Mouse (Mus musculus): ENCODE data around the gene Supt3. TPM values are rescaled to one million over a fixed set of nuclear protein-coding genes. Genes with fewer than 3 reads are reported as not detected.

Supt3 gene
- polyA plus RNA-seq, 1 experiment from 2014 or later, result 21.1 TPM

GRCm38 (mm10) chr17:45068321-45068720 lies 291.4 kb downstream of the Supt3 start:
- Histone ChIP-seq H3K4me3 (ENCODE audit: low read depth, low read length) (no peak overlapping the region), H3K27me3 (ENCODE audit: insufficient read depth, low read length) (no peaks in the 10 kb centered on the region), H3K4me2 (no peak overlapping the region), H3K9ac (no peak overlapping the region), H3K27ac (ENCODE audit: low read depth) (no peak overlapping the region), H3K36me3 (ENCODE audit: insufficient read depth) (no peaks in the 10 kb centered on the region), H3K4me1 (ENCODE audit: insufficient read depth) (0 out of 2 replicates have a peak, but pooled peaks cover 3% of the 10 kb centered on the region), H3K9me3 (ENCODE audit: low read depth, low read length) (no peaks in the 10 kb centered on the region)
- DNase-seq, result no peak
- no peak for TF ChIP-seq CTCF (IDR thresholded peaks at IDR 0.05; ENCODE audit: low read depth)
- 63% methylated on average over 7 of the region's 7 CpGs for WGBS
- ATAC-seq (ENCODE audit: insufficient read depth), result no peak

- H3K27ac ChIP-seq (ENCODE audit: low read depth), result no peak overlapping the region
- 0 out of 2 replicates have a peak, but pooled peaks cover 4% of the 10 kb centered on the region for H3K4me1 ChIP-seq (ENCODE audit: insufficient read depth)
Observed at GRCm38 (mm10) chr17:45072495-45073347, 295.8 kb downstream of the Supt3 start.

GRCm38 (mm10) chr17:45073348-45073634 lies 296.3 kb downstream of the Supt3 start:
- H3K9me3 ChIP-seq (ENCODE audit: low read depth, low read length), result no peaks in the 10 kb centered on the region
- no peak overlapping the region for H3K4me3 ChIP-seq (ENCODE audit: low read depth, low read length)
- WGBS, result 94% methylated on average over 8 of the region's 8 CpGs
- no peak for DNase-seq
- H3K27ac ChIP-seq (ENCODE audit: low read depth), result no peak overlapping the region
- H3K27me3 ChIP-seq (ENCODE audit: insufficient read depth, low read length), result no peaks in the 10 kb centered on the region
- 0 out of 2 replicates have a peak, but pooled peaks cover 4% of the 10 kb centered on the region for H3K4me1 ChIP-seq (ENCODE audit: insufficient read depth)
- TF ChIP-seq CTCF (IDR thresholded peaks at IDR 0.05; ENCODE audit: low read depth), result no peak
- H3K36me3 ChIP-seq (ENCODE audit: insufficient read depth), result no peaks in the 10 kb centered on the region
- ATAC-seq (ENCODE audit: insufficient read depth), result no peak
- H3K9ac ChIP-seq, result no peak overlapping the region
- H3K4me2 ChIP-seq, result no peak overlapping the region

More at GRCm38 (mm10) chr17:45072495-45073347, 295.8 kb downstream of the Supt3 start:
- 62% methylated on average over 7 of the region's 7 CpGs for WGBS
- no peak for TF ChIP-seq CTCF (IDR thresholded peaks at IDR 0.05; ENCODE audit: low read depth)
- Histone ChIP-seq H3K4me3 (ENCODE audit: low read depth, low read length) (no peak overlapping the region), H3K27me3 (ENCODE audit: insufficient read depth, low read length) (no peaks in the 10 kb centered on the region), H3K4me2 (no peak overlapping the region), H3K9ac (no peak overlapping the region), H3K9me3 (ENCODE audit: low read depth, low read length) (no peaks in the 10 kb centered on the region), H3K36me3 (ENCODE audit: insufficient read depth) (no peaks in the 10 kb centered on the region)
- no peak for DNase-seq
- no peak for ATAC-seq (ENCODE audit: insufficient read depth)

GRCm38 (mm10) chr17:45073779-45074178 lies 296.8 kb downstream of the Supt3 start:
- ATAC-seq (ENCODE audit: insufficient read depth) (no peak), DNase-seq (no peak)
- Histone ChIP-seq H3K36me3 (ENCODE audit: insufficient read depth) (no peaks in the 10 kb centered on the region), H3K9ac (no peak overlapping the region), H3K4me3 (ENCODE audit: low read depth, low read length) (no peak overlapping the region), H3K27ac (ENCODE audit: low read depth) (no peak overlapping the region), H3K4me1 (ENCODE audit: insufficient read depth) (0 out of 2 replicates have a peak, but pooled peaks cover 4% of the 10 kb centered on the region), H3K9me3 (ENCODE audit: low read depth, low read length) (no peaks in the 10 kb centered on the region), H3K4me2 (no peak overlapping the region), H3K27me3 (ENCODE audit: insufficient read depth, low read length) (no peaks in the 10 kb centered on the region)
- 90% methylated on average over 3 of the region's 3 CpGs for WGBS
- peak; percentile 40 for TF ChIP-seq CTCF (IDR thresholded peaks at IDR 0.05; ENCODE audit: low read depth)

GRCm38 (mm10) chr17:45076951-45077350 lies 300.0 kb downstream of the Supt3 start:
- ATAC-seq (ENCODE audit: insufficient read depth) (no peak), DNase-seq (no peak)
- no peak overlapping the region for H3K4me3 ChIP-seq (ENCODE audit: low read depth, low read length)
- TF ChIP-seq CTCF (IDR thresholded peaks at IDR 0.05; ENCODE audit: low read depth), result no peak
- no peaks in the 10 kb centered on the region for H3K27me3 ChIP-seq (ENCODE audit: insufficient read depth, low read length)
- WGBS, result 87% methylated on average over 4 of the region's 4 CpGs
- no peak overlapping the region for H3K4me2 ChIP-seq
- peaks cover 10% of the 10 kb centered on the region; the same call in 1 of the 2 replicates for H3K4me1 ChIP-seq (ENCODE audit: insufficient read depth)
- no peaks in the 10 kb centered on the region for H3K9me3 ChIP-seq (ENCODE audit: low read depth, low read length)
- no peaks in the 10 kb centered on the region for H3K36me3 ChIP-seq (ENCODE audit: insufficient read depth)
- no peak overlapping the region for H3K27ac ChIP-seq (ENCODE audit: low read depth)
- no peak overlapping the region for H3K9ac ChIP-seq

- Histone ChIP-seq H3K4me1 (ENCODE audit: insufficient read depth) (peaks cover 11% of the 10 kb centered on the region; the same call in 1 of the 2 replicates), H3K27me3 (ENCODE audit: insufficient read depth, low read length) (no peaks in the 10 kb centered on the region), H3K4me3 (ENCODE audit: low read depth, low read length) (no peak overlapping the region), H3K27ac (ENCODE audit: low read depth) (no peak overlapping the region), H3K9ac (no peak overlapping the region), H3K4me2 (peak overlapping the region; percentile 28; the same call in 1 of the 2 replicates), H3K36me3 (ENCODE audit: insufficient read depth) (no peaks in the 10 kb centered on the region), H3K9me3 (ENCODE audit: low read depth, low read length) (no peaks in the 10 kb centered on the region)
- TF ChIP-seq CTCF (IDR thresholded peaks at IDR 0.05; ENCODE audit: low read depth), result no peak
- no peak for ATAC-seq (ENCODE audit: insufficient read depth)
- WGBS, result 41% methylated on average over 14 of the region's 14 CpGs
- peak; percentile 41 for DNase-seq
Observed at GRCm38 (mm10) chr17:45077921-45078640, 301.1 kb downstream of the Supt3 start.

- WGBS, result 41% methylated on average over 8 of the region's 8 CpGs
- Histone ChIP-seq H3K4me2 (peak overlapping the region; percentile 21; the same call in 1 of the 2 replicates), H3K4me1 (ENCODE audit: insufficient read depth) (peaks cover 11% of the 10 kb centered on the region; the same call in 1 of the 2 replicates), H3K27me3 (ENCODE audit: insufficient read depth, low read length) (no peaks in the 10 kb centered on the region), H3K27ac (ENCODE audit: low read depth) (no peak overlapping the region), H3K4me3 (ENCODE audit: low read depth, low read length) (no peak overlapping the region), H3K9ac (no peak overlapping the region), H3K9me3 (ENCODE audit: low read depth, low read length) (no peaks in the 10 kb centered on the region), H3K36me3 (ENCODE audit: insufficient read depth) (no peaks in the 10 kb centered on the region)
- DNase-seq, result peak; percentile 57
- ATAC-seq (ENCODE audit: insufficient read depth), result peak; percentile 54; the same call in 1 of the 2 replicates
- no peak for TF ChIP-seq CTCF (IDR thresholded peaks at IDR 0.05; ENCODE audit: low read depth)
Observed at GRCm38 (mm10) chr17:45081521-45081920, 304.6 kb downstream of the Supt3 start.
